Mouse (Mus musculus): ENCODE data around the gene Foxf1.

The Foxf1 gene

DNA sequence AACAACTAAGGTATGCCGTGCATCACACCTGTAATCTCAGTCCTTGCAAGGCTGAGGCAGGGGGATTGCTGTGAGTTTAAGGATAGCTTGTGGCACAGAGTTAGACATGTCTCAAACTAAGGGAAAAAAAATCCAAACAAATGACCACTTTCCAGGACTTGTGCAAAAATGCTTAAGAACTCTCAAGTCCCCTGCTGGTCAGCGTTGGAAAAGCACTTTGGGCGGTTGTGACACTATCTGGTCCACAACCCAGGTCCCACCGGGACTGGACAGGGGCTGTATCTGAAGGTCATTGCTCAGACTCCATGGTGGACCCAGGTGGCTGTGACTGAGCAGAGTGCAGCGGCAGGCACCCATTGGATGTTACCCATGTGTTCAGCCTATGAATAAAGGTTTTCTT lies 46.3 kb downstream of the Foxf1 start:
- DNase-seq (ENCODE audit: low spot score) = no peak

DNA sequence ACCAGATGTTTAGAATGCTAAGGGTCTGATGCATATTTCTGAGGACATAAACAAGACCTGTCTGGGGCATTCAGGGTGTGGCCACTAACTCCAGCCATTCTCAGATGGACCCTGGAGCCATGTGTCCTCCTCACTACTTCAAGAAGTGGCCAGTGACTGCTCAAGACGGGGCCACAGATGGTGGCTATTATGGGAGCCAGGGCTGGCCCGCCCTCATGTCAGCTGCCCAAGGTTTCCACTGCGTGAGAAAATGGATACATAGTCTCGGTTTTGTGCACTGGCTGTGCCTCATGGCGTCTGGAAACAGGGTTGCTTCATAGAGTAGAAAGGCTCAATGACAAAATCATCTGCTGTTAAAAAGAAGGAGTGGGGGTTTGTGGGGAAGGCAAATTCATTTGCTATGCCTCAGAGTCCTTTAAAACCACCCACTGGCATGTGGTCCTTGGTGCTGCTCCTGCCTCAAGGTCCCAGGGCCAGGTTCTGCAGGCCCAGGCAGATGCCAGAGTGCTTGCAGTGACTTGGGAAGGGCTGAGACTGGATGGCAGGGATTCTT lies 48.9 kb downstream of the Foxf1 start:
- DNase-seq (ENCODE audit: low spot score) = no peak

DNA sequence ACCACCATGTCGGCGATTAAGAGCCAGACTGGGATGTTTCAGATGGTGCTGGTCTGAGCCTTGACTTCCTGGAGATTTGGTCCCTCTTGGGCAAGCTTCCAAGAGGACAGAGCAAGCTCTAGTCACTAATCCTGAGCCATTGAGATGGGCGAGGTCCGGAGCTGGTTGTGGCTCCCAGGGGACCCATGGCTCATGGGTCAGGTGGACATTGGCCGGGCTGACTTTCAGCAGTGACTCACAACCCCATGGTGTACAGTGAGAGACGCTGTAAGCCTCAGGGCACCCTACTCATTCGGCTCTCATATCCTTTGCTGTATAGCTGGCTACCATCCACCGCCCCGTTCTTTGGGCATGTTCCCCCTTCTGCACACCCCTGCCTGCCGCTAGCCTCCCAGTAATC lies 49.9 kb downstream of the Foxf1 start:
- DNase-seq (ENCODE audit: low spot score) = no peak

DNA sequence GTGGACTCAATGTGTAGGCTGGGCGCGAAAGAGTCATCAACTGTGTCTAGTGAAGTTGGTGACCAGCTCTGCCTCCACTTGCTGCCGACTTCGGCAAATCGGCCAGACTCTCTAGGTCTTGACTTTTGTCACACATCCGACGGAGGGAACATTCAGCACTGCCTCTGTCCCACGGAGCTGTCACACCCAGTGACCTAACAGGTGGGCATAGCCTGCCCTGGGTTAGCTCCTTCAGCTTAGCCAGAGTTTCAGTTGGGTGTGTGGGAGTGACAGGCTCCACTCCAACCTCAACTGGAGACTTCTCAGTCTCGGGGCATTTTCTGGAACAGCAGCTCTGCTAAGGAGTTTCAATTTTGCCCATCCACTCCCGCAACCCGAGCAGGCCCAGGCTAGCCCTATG lies 50.3 kb downstream of the Foxf1 start:
- no peak for DNase-seq (ENCODE audit: low spot score)

DNA sequence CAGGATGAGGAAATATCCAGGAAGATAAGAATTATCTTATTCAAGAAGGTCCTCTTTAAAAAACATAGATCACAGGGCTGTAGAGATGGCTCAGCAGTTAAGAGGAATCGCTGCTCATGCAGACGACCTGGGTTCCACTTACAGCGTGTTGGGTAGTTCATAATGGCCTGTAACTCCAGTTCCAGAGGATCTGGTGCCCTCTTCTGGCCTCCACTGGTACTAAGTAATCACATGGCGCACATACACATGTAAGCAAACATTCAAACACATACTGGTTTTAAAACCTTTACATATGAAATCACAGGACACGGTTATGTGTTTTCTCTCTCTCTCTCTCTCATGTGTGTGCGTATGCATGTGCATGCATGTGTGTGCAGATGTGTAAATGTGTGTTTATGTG lies 52.7 kb downstream of the Foxf1 start:
- DNase-seq (ENCODE audit: low spot score) = no peak

All from layer of hippocampus, adult 11-12 months (tissue).